Mouse (Mus musculus) embryo, embryonic 10.5 days (tissue): ENCODE results near the gene Syn3.

Source experiments
- DNase-seq: peaks from one replicate; pipeline ENCODE4 v3.0.0-alpha.2; 2015; ENCODE audit warnings: low spot score

Syn3 gene

GRCm38 (mm10) chr10:86093109-86094035 lies 405.3 kb downstream of the Syn3 start:
- no peak for DNase-seq

GRCm38 (mm10) chr10:86091919-86092318 lies 406.8 kb downstream of the Syn3 start:
- DNase-seq, result peak; percentile 34

- no peak for DNase-seq
Measured at GRCm38 (mm10) chr10:86079921-86080320, 418.8 kb downstream of the Syn3 start.

GRCm38 (mm10) chr10:86078761-86079160 lies 419.9 kb downstream of the Syn3 start:
- no peak for DNase-seq

GRCm38 (mm10) chr10:86077272-86077671 lies 421.4 kb downstream of the Syn3 start:
- DNase-seq, result no peak

- no peak for DNase-seq
Measured at GRCm38 (mm10) chr10:86074971-86075711, 423.6 kb downstream of the Syn3 start.

- DNase-seq, result no peak
Measured at GRCm38 (mm10) chr10:86074134-86074533, 424.6 kb downstream of the Syn3 start.

GRCm38 (mm10) chr10:86070751-86071150 lies 427.9 kb downstream of the Syn3 start:
- DNase-seq, result no peak

- DNase-seq, result peak; percentile 72
Measured at GRCm38 (mm10) chr10:86069341-86069740, 429.4 kb downstream of the Syn3 start.

- no peak for DNase-seq
Measured at GRCm38 (mm10) chr10:86067911-86068310, 430.8 kb downstream of the Syn3 start.

GRCm38 (mm10) chr10:86066651-86067050 lies 432.0 kb downstream of the Syn3 start:
- no peak for DNase-seq

GRCm38 (mm10) chr10:86065661-86066060 lies 433.0 kb downstream of the Syn3 start:
- DNase-seq, result no peak

GRCm38 (mm10) chr10:86064937-86065336 lies 433.8 kb downstream of the Syn3 start:
- peak; percentile 95 for DNase-seq

GRCm38 (mm10) chr10:86063018-86063384 lies 435.7 kb downstream of the Syn3 start:
- no peak for DNase-seq

GRCm38 (mm10) chr10:86062261-86063017 lies 436.3 kb downstream of the Syn3 start:
- DNase-seq, result no peak

- DNase-seq, result no peak
Measured at GRCm38 (mm10) chr10:86060267-86060666, 438.4 kb downstream of the Syn3 start.

- DNase-seq, result no peak
Measured at GRCm38 (mm10) chr10:86057712-86058111, 441.0 kb downstream of the Syn3 start.

- no peak for DNase-seq
Measured at GRCm38 (mm10) chr10:86057286-86057685, 441.4 kb downstream of the Syn3 start.

- DNase-seq, result no peak
Measured at GRCm38 (mm10) chr10:86056297-86056903, 442.3 kb downstream of the Syn3 start.

- no peak for DNase-seq
Measured at GRCm38 (mm10) chr10:86052818-86053522, 445.7 kb downstream of the Syn3 start.

GRCm38 (mm10) chr10:86050522-86050921 lies 448.2 kb downstream of the Syn3 start:
- DNase-seq, result no peak
